Mouse (Mus musculus): ENCODE measurements around the gene Gm20388. TPM values are rescaled to one million over a fixed set of nuclear protein-coding genes. Genes with fewer than 3 reads are reported as not detected.

Gene Gm20388
- polyA plus RNA-seq, 1 experiment from 2014 or later: not detected

DNA sequence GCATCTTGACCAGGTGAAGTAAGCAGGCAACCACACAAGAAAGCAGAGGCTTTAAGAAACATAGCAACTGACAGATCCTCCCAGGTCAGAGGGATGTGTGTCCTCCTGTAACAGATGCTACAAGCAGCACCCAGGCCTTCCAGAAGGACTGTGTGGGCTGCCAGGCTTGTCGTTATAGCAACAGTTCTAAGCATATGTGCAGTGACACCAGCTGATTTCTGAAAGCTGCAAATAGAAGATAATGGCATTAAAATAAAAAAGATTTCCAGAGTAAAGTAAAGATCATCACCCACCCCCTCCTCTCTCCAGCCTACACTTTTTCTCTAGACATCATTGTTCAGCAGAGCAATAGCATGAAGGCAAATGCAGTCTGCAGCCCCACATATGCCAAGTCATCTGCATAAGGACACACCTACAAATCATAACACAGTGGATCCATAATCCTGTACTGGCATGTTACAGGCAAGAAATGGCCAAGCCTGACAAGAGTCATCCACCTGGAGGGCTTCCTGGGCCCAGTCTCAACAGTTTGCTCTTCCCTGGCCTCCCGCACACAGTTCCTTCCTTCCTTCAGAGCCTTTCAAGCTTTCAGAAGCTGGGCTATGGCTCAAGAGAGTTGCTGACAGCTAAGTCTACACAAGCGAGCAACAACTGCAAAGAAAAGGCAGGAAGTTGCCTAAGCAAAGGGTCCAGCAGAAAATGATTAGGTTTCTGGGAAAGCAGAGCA, 3021.4 kb downstream of the Gm20388 start:
- 77% methylated on average over 3 of the region's 3 CpGs for WGBS
- Histone ChIP-seq H3K27ac (replicated peaks; ENCODE audit: low read depth, low read length) (no peak overlapping the region), H3K4me1 (ENCODE audit: control insufficient read depth, insufficient read depth, low read length) (no peaks in the 10 kb centered on the region), H3K9ac (ENCODE audit: low read length) (no peak overlapping the region), H3K9me3 (ENCODE audit: control insufficient read depth, low read length) (no peaks in the 10 kb centered on the region), H3K4me3 (ENCODE audit: low read depth, low read length) (no peak overlapping the region), H3K4me2 (ENCODE audit: low read depth, severe bottlenecking) (no peak overlapping the region), H3K27me3 (ENCODE audit: control insufficient read depth, insufficient read depth, low read length) (no peaks in the 10 kb centered on the region), H3K36me3 (ENCODE audit: control insufficient read depth, insufficient read depth, low read length) (no peaks in the 10 kb centered on the region)
- no peak for ATAC-seq (ENCODE audit: insufficient number of reproducible peaks, low FRiP score, low TSS enrichment, low read depth)
- DNase-seq (ENCODE audit: low spot score): no peak

GRCm38 (mm10) chr8:122932561-122932959, 3021.9 kb downstream of the Gm20388 start:
- ATAC-seq (ENCODE audit: insufficient number of reproducible peaks, low FRiP score, low TSS enrichment, low read depth): no peak
- H3K27ac ChIP-seq (replicated peaks; ENCODE audit: low read depth, low read length): no peak overlapping the region
- no peak for DNase-seq (ENCODE audit: low spot score)
- 84% methylated on average over 2 of the region's 2 CpGs for WGBS
- H3K4me3 ChIP-seq (ENCODE audit: low read depth, low read length): no peak overlapping the region
- no peak overlapping the region for H3K9ac ChIP-seq (ENCODE audit: low read length)
- no peaks in the 10 kb centered on the region for H3K36me3 ChIP-seq (ENCODE audit: control insufficient read depth, insufficient read depth, low read length)
- no peaks in the 10 kb centered on the region for H3K9me3 ChIP-seq (ENCODE audit: control insufficient read depth, low read length)
- peaks cover under 1% of the 10 kb centered on the region; the same call in 1 of the 2 replicates for H3K4me1 ChIP-seq (ENCODE audit: control insufficient read depth, insufficient read depth, low read length)
- H3K27me3 ChIP-seq (ENCODE audit: control insufficient read depth, insufficient read depth, low read length): no peaks in the 10 kb centered on the region
- H3K4me2 ChIP-seq (ENCODE audit: low read depth, severe bottlenecking): no peak overlapping the region

DNA sequence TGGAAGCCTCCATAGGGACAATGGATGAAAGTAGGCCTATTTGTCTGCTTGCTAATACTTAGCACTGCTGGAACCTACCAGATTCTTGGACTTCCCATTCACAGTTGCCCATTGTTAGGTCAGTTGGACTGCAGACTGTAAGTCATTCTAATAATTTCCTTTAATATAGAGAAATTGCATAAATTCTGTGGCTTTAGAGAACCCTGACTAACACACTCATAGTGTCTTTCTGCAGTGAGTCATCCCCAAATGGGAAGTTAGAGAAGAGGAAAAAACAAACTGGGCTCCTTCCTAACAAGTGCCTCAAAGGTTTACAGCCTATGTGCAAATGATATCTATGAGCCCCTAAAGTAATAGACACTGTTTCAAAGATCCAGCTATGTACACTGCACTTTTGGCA, 3023.3 kb downstream of the Gm20388 start:
- DNase-seq (ENCODE audit: low spot score) (no peak), ATAC-seq (ENCODE audit: insufficient number of reproducible peaks, low FRiP score, low TSS enrichment, low read depth) (no peak)
- Histone ChIP-seq H3K36me3 (ENCODE audit: control insufficient read depth, insufficient read depth, low read length) (no peaks in the 10 kb centered on the region), H3K9ac (ENCODE audit: low read length) (no peak overlapping the region), H3K27me3 (ENCODE audit: control insufficient read depth, insufficient read depth, low read length) (no peaks in the 10 kb centered on the region), H3K4me3 (ENCODE audit: low read depth, low read length) (no peak overlapping the region), H3K4me2 (ENCODE audit: low read depth, severe bottlenecking) (no peak overlapping the region), H3K4me1 (ENCODE audit: control insufficient read depth, insufficient read depth, low read length) (peaks cover 6% of the 10 kb centered on the region; the same call in 1 of the 2 replicates), H3K9me3 (ENCODE audit: control insufficient read depth, low read length) (no peaks in the 10 kb centered on the region), H3K27ac (replicated peaks; ENCODE audit: low read depth, low read length) (no peak overlapping the region)

GRCm38 (mm10) chr8:122935118-122935517, 3024.5 kb downstream of the Gm20388 start:
- Histone ChIP-seq H3K36me3 (ENCODE audit: control insufficient read depth, insufficient read depth, low read length) (no peaks in the 10 kb centered on the region), H3K9me3 (ENCODE audit: control insufficient read depth, low read length) (no peaks in the 10 kb centered on the region), H3K4me1 (ENCODE audit: control insufficient read depth, insufficient read depth, low read length) (peaks cover 6% of the 10 kb centered on the region; the same call in 1 of the 2 replicates), H3K27me3 (ENCODE audit: control insufficient read depth, insufficient read depth, low read length) (no peaks in the 10 kb centered on the region), H3K4me2 (ENCODE audit: low read depth, severe bottlenecking) (no peak overlapping the region), H3K27ac (replicated peaks; ENCODE audit: low read depth, low read length) (no peak overlapping the region), H3K9ac (ENCODE audit: low read length) (no peak overlapping the region), H3K4me3 (ENCODE audit: low read depth, low read length) (no peak overlapping the region)
- ATAC-seq (ENCODE audit: insufficient number of reproducible peaks, low FRiP score, low TSS enrichment, low read depth) (no peak), DNase-seq (ENCODE audit: low spot score) (no peak)
- 93% methylated on average over 1 of the region's 1 CpGs for WGBS

DNA sequence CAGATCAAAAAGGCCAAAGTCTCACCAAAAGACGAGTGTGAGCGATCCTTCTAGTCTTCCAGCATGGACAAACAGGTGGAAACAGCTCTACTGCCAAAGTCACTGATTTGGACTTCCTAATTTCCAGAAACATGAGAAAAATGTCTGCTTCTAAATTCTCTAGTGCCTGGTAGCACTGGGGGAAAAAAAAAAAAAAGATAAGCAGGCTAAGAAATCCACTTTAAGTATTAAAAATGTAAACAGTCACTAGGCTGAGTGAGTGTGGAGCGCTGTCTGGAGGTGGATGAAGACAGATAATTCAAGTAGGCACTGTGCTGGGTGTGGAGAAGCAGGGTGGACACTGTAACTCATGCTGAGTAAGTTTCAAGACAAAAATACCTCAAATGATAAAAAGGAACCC, 3025.3 kb downstream of the Gm20388 start:
- no peak for ATAC-seq (ENCODE audit: insufficient number of reproducible peaks, low FRiP score, low TSS enrichment, low read depth)
- WGBS: 87% methylated on average over 3 of the region's 3 CpGs
- no peak overlapping the region for H3K9ac ChIP-seq (ENCODE audit: low read length)
- no peaks in the 10 kb centered on the region for H3K36me3 ChIP-seq (ENCODE audit: control insufficient read depth, insufficient read depth, low read length)
- H3K9me3 ChIP-seq (ENCODE audit: control insufficient read depth, low read length): no peaks in the 10 kb centered on the region
- no peak overlapping the region for H3K4me3 ChIP-seq (ENCODE audit: low read depth, low read length)
- H3K27me3 ChIP-seq (ENCODE audit: control insufficient read depth, insufficient read depth, low read length): no peaks in the 10 kb centered on the region
- no peak for DNase-seq (ENCODE audit: low spot score)
- H3K4me1 ChIP-seq (ENCODE audit: control insufficient read depth, insufficient read depth, low read length): peaks cover 6% of the 10 kb centered on the region; the same call in 1 of the 2 replicates
- no peak overlapping the region for H3K27ac ChIP-seq (replicated peaks; ENCODE audit: low read depth, low read length)
- H3K4me2 ChIP-seq (ENCODE audit: low read depth, severe bottlenecking): no peak overlapping the region

DNA sequence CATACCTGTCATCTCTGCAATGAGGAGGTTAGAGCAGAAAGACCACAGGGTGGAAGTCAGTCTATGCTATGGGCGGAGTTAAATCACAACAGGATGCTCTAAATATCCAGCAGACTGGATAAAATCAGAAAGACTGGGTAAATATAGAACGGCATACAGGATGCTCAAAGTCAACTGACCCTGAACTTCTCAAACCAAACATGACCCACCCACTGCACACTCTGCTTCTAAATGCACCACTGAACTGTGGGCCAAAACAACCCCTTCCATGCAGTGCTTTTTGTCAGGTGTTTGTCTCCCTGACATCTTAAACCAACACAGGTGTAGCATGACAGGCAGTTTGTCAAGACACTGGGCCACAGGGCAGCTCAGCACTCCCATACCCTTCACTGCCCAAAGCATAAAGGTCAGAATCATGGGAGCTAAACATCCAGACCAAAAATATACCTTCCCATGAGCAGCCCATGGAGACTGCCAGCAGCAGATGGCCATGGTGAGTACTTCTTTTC, 3027.0 kb downstream of the Gm20388 start:
- 94% methylated on average over 2 of the region's 2 CpGs for WGBS
- no peak for ATAC-seq (ENCODE audit: insufficient number of reproducible peaks, low FRiP score, low TSS enrichment, low read depth)
- no peak overlapping the region for H3K27ac ChIP-seq (replicated peaks; ENCODE audit: low read depth, low read length)

DNA sequence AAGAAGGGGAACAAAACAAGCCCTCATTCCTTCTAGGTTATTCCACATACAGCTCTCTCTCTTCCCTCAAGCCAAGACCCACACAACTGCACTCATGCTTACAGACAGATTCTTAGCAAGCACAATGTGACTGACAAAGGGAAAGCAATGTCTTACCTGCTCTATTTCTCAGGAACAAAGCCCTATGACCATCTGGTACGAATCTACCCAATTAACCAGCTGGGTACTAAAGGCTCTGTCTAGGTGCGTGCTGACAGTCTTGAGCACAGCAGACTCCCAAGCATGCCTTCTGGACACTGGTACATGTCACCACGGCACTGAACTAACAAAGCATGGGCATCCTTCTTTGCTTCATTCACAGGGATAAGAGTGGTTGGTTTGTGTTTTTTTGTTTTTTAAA, 3027.5 kb downstream of the Gm20388 start:
- ATAC-seq (ENCODE audit: insufficient number of reproducible peaks, low FRiP score, low TSS enrichment, low read depth) (no peak), DNase-seq (ENCODE audit: low spot score) (no peak)
- Histone ChIP-seq H3K36me3 (ENCODE audit: control insufficient read depth, insufficient read depth, low read length) (no peaks in the 10 kb centered on the region), H3K9ac (ENCODE audit: low read length) (no peak overlapping the region), H3K27me3 (ENCODE audit: control insufficient read depth, insufficient read depth, low read length) (no peaks in the 10 kb centered on the region), H3K4me1 (ENCODE audit: control insufficient read depth, insufficient read depth, low read length) (peaks cover 6% of the 10 kb centered on the region; the same call in 1 of the 2 replicates), H3K9me3 (ENCODE audit: control insufficient read depth, low read length) (no peaks in the 10 kb centered on the region), H3K27ac (replicated peaks; ENCODE audit: low read depth, low read length) (no peak overlapping the region), H3K4me2 (ENCODE audit: low read depth, severe bottlenecking) (no peak overlapping the region), H3K4me3 (ENCODE audit: low read depth, low read length) (no peak overlapping the region)
- 43% methylated on average over 3 of the region's 3 CpGs for WGBS

More for the DNA sequence above, 3027.0 kb downstream of the Gm20388 start:
- Histone ChIP-seq H3K9me3 (ENCODE audit: control insufficient read depth, low read length) (no peaks in the 10 kb centered on the region), H3K9ac (ENCODE audit: low read length) (no peak overlapping the region), H3K4me2 (ENCODE audit: low read depth, severe bottlenecking) (no peak overlapping the region), H3K4me3 (ENCODE audit: low read depth, low read length) (no peak overlapping the region), H3K36me3 (ENCODE audit: control insufficient read depth, insufficient read depth, low read length) (no peaks in the 10 kb centered on the region), H3K27me3 (ENCODE audit: control insufficient read depth, insufficient read depth, low read length) (no peaks in the 10 kb centered on the region), H3K4me1 (ENCODE audit: control insufficient read depth, insufficient read depth, low read length) (peaks cover 6% of the 10 kb centered on the region; the same call in 1 of the 2 replicates)
- DNase-seq (ENCODE audit: low spot score): no peak

DNA sequence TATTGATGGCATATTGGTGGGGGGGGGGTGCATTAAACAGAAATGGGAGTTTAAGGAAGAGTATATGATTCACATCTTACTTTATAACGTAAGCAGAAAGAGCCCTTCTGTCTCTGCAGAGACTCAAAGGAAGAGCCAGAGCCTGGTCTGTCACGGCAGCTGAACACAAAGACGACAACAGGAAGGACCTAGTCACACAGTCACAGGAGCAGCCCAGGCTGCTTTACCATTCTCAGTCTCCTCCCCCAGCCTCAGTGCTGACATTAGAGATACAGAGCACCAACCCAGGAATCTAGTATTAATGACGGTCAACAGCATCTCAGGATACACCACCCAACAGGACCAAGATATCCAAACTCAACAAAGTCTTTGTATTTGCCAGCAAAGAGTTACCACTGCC, 3027.9 kb downstream of the Gm20388 start:
- no peak overlapping the region for H3K4me3 ChIP-seq (ENCODE audit: low read depth, low read length)
- DNase-seq (ENCODE audit: low spot score) (no peak), ATAC-seq (ENCODE audit: insufficient number of reproducible peaks, low FRiP score, low TSS enrichment, low read depth) (no peak)
- 60% methylated on average over 4 of the region's 4 CpGs for WGBS
- peaks cover 6% of the 10 kb centered on the region; the same call in 1 of the 2 replicates for H3K4me1 ChIP-seq (ENCODE audit: control insufficient read depth, insufficient read depth, low read length)
- H3K27ac ChIP-seq (replicated peaks; ENCODE audit: low read depth, low read length): no peak overlapping the region
- H3K4me2 ChIP-seq (ENCODE audit: low read depth, severe bottlenecking): no peak overlapping the region
- no peak overlapping the region for H3K9ac ChIP-seq (ENCODE audit: low read length)
- no peaks in the 10 kb centered on the region for H3K36me3 ChIP-seq (ENCODE audit: control insufficient read depth, insufficient read depth, low read length)
- no peaks in the 10 kb centered on the region for H3K9me3 ChIP-seq (ENCODE audit: control insufficient read depth, low read length)
- H3K27me3 ChIP-seq (ENCODE audit: control insufficient read depth, insufficient read depth, low read length): no peaks in the 10 kb centered on the region
